Mouse (Mus musculus): ENCODE data around the gene Gm20773.
"Not testable (repeated sequence)": the region's sequence is repeated elsewhere in the genome, so short reads cannot be mapped to it uniquely, and the experiment has no call there.

Gm20773 gene

GRCm38 (mm10) chrY:13493726-13494125, at the start of gene Gm20773:
Gene Gm20773 (plus strand): TSS chrY:13494026.
- DNase-seq, result not testable (repeated sequence)

GRCm38 (mm10) chrY:13465479-13465878, 28.3 kb upstream of the Gm20773 start, which contains the start of gene Gm21866:
Gene Gm21866 (minus strand): TSS chrY:13465579.
- DNase-seq, result not testable (repeated sequence)
